Mouse (Mus musculus): ENCODE results near the gene Zmiz2. TPM values are rescaled to one million over a fixed set of nuclear protein-coding genes. Genes with fewer than 3 reads are reported as not detected.
A peak's percentile ranks its signal among the peaks of the same experiment; 100 is the strongest.
"Not testable (repeated sequence)": the region's sequence is repeated elsewhere in the genome, so short reads cannot be mapped to it uniquely, and the experiment has no call there.

Zmiz2 gene
- total and polyA plus RNA-seq, 2 experiments from 2014 or later: 29.0 to 136 TPM

- Histone ChIP-seq H3K4me2 (ENCODE audit: low read depth, low read length) (no peak overlapping the region), H3K4me1 (ENCODE audit: insufficient read depth, low read length) (peaks cover 5% of the 10 kb centered on the region; the same call in 1 of the 2 replicates), H3K4me3 (ENCODE audit: low read length) (no peak overlapping the region), H3K9me3 (ENCODE audit: low read length) (no peaks in the 10 kb centered on the region), H3K9ac (replicated peaks; ENCODE audit: low read length) (0 out of 2 replicates have a peak overlapping the region, but pooled peaks have one; percentile 24), H3K27me3 (ENCODE audit: insufficient read depth, low read length) (no peaks in the 10 kb centered on the region), H3K36me3 (ENCODE audit: insufficient read depth, low read length) (peaks cover 48% of the 10 kb centered on the region; the same call in 1 of the 2 replicates), H3K27ac (peak overlapping the region; percentile 74)
- WGBS: 68% methylated on average over 4 of the region's 4 CpGs
- DNase-seq (ENCODE audit: low spot score) (no peak), ATAC-seq (0 out of 2 replicates have a peak, but pooled peaks have one; percentile 11)
- TF ChIP-seq CTCF (IDR thresholded peaks at IDR 0.05; ENCODE audit: low read depth): no peak
These were observed 16.8 kb downstream of the Zmiz2 start for GRCm38 (mm10) chr11:6405591-6406081.

DNA sequence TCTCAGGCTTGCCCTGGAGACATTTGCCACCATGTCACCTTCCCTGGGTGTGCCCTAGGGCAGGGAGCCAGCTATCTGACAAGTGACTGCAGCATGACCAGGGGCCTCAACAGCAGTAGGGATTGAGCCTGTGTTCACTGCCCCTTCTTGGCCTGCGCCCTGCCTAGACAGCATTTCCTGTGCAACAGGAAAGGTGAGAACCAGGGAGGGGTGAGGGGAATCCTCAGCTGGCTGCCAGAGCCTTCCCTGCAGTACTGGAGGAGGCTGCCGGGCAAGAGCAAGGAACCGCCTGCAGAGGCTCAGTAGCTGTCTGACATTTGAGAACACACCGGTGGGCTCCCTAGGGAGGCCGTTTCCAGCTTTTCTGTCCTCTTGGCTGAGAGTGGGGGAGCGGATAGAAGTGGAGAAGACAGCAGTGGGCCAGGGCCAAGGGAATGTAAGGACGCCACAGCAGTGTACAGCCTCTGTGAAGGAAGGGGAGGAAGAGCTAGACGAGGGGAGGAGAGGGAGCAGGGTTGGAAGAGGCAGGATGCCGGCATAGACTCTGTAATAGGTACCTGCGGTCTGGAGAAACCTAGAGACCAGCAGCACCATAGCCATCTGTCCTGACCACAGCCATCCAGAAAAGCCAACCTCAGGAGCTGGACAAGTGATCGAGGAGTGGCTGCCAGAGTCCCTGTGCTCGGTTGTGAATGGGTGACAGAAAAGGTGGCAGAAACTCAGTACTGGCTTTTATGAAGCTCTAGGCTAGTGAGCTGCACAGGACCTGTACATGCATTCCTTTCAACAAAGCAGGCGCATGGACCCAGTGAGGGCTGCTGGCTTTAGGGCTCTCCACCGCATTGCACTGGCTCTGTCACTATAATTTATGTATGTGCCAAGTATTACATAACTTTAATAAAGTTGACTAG lies 17.6 kb downstream of the Zmiz2 start:
- Histone ChIP-seq H3K9me3 (ENCODE audit: low read length) (no peaks in the 10 kb centered on the region), H3K4me3 (ENCODE audit: low read length) (no peak overlapping the region), H3K27ac (peak overlapping the region; percentile 74), H3K4me2 (ENCODE audit: low read depth, low read length) (no peak overlapping the region), H3K4me1 (ENCODE audit: insufficient read depth, low read length) (peaks cover 5% of the 10 kb centered on the region; the same call in 1 of the 2 replicates), H3K36me3 (ENCODE audit: insufficient read depth, low read length) (peaks cover 39% of the 10 kb centered on the region; the same call in 1 of the 2 replicates), H3K9ac (replicated peaks; ENCODE audit: low read length) (peak overlapping the region; percentile 24; the same call in 1 of the 2 replicates), H3K27me3 (ENCODE audit: insufficient read depth, low read length) (no peaks in the 10 kb centered on the region)
- ATAC-seq (peak; percentile 22), DNase-seq (ENCODE audit: low spot score) (peak; percentile 52)
- 46% methylated on average over 14 of the region's 14 CpGs for WGBS
- TF ChIP-seq CTCF (IDR thresholded peaks at IDR 0.05; ENCODE audit: low read depth): no peak

DNA sequence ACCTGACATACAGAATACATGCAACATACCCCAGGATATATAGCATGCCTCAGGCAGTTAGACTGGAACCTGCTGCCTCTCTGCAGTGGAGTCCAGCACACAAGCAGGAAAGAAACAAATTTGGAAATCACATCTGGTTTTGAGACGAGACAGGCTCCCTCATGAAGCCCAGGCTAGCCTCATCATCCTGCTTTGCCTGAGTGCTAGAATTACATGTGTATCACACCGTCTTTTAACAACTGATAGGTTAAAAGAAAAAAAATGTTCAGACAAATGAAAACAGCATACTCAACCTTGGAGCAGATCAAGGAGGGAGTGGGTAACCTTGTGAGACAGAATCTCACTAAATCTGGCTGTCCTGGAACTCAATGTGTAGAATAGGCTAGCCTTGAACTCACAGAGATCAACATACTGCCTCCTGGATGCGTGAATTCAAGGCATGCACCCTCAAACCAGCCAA lies 18.3 kb downstream of the Zmiz2 start:
- no peaks in the 10 kb centered on the region for H3K9me3 ChIP-seq (ENCODE audit: low read length)
- no peak overlapping the region for H3K4me2 ChIP-seq (ENCODE audit: low read depth, low read length)
- H3K27ac ChIP-seq: peak overlapping the region; percentile 74; the same call in 1 of the 2 replicates
- no peak overlapping the region for H3K9ac ChIP-seq (replicated peaks; ENCODE audit: low read length)
- DNase-seq (ENCODE audit: low spot score) (no peak), ATAC-seq (no peak)
- no peaks in the 10 kb centered on the region for H3K27me3 ChIP-seq (ENCODE audit: insufficient read depth, low read length)
- H3K4me1 ChIP-seq (ENCODE audit: insufficient read depth, low read length): peaks cover 5% of the 10 kb centered on the region; the same call in 1 of the 2 replicates
- H3K36me3 ChIP-seq (ENCODE audit: insufficient read depth, low read length): peaks cover 32% of the 10 kb centered on the region; the same call in 1 of the 2 replicates
- no peak overlapping the region for H3K4me3 ChIP-seq (ENCODE audit: low read length)
- WGBS: 84% methylated on average over 3 of the region's 3 CpGs
- no peak for TF ChIP-seq CTCF (IDR thresholded peaks at IDR 0.05; ENCODE audit: low read depth)

GRCm38 (mm10) chr11:6410050-6410602 lies 21.3 kb downstream of the Zmiz2 start:
- peaks cover 5% of the 10 kb centered on the region; the same call in 1 of the 2 replicates for H3K36me3 ChIP-seq (ENCODE audit: insufficient read depth, low read length)
- no peaks in the 10 kb centered on the region for H3K9me3 ChIP-seq (ENCODE audit: low read length)
- no peak overlapping the region for H3K4me3 ChIP-seq (ENCODE audit: low read length)
- ATAC-seq (no peak), DNase-seq (ENCODE audit: low spot score) (no peak)
- no peak overlapping the region for H3K4me2 ChIP-seq (ENCODE audit: low read depth, low read length)
- no peak overlapping the region for H3K27ac ChIP-seq
- H3K9ac ChIP-seq (replicated peaks; ENCODE audit: low read length): no peak overlapping the region
- 33% methylated on average over 5 of the region's 5 CpGs for WGBS
- no peak for TF ChIP-seq CTCF (IDR thresholded peaks at IDR 0.05; ENCODE audit: low read depth)
- no peaks in the 10 kb centered on the region for H3K27me3 ChIP-seq (ENCODE audit: insufficient read depth, low read length)
- peaks cover 5% of the 10 kb centered on the region; the same call in 1 of the 2 replicates for H3K4me1 ChIP-seq (ENCODE audit: insufficient read depth, low read length)

- H3K9me3 ChIP-seq (ENCODE audit: low read length); H3K9ac ChIP-seq (replicated peaks; ENCODE audit: low read length): not testable (repeated sequence)
- WGBS: 90% methylated on average over 5 of the region's 5 CpGs
These were observed 21.9 kb downstream of the Zmiz2 start for GRCm38 (mm10) chr11:6410755-6411154.

DNA sequence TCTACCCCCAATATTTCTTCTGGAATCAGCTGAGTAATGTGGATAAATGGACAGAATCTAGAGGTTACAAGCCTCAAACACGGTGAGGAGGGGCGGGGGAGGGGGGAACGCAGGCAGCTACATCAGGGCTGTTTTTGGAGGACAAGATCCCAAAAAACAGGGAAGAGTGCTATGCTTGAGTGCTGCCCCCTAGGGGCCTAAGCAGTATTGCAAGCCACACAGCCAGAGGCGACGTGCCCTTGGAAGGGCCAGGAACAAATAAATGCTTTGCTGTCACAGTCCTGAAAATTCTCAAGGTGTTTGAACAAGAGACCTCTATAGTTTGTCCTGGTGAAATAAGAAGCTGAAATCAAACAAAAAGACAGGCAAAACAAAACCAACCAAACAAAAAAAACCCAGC lies 22.8 kb downstream of the Zmiz2 start:
- 2% methylated on average over 5 of the region's 5 CpGs for WGBS
- ATAC-seq (no peak), DNase-seq (ENCODE audit: low spot score) (peak; percentile 84)
- Histone ChIP-seq H3K9ac (replicated peaks; ENCODE audit: low read length) (no peak overlapping the region), H3K4me2 (ENCODE audit: low read depth, low read length) (no peak overlapping the region), H3K4me1 (ENCODE audit: insufficient read depth, low read length) (no peaks in the 10 kb centered on the region), H3K27ac (no peak overlapping the region), H3K9me3 (ENCODE audit: low read length) (no peaks in the 10 kb centered on the region), H3K27me3 (ENCODE audit: insufficient read depth, low read length) (no peaks in the 10 kb centered on the region), H3K4me3 (ENCODE audit: low read length) (no peak overlapping the region), H3K36me3 (ENCODE audit: insufficient read depth, low read length) (no peaks in the 10 kb centered on the region)
- TF ChIP-seq CTCF (IDR thresholded peaks at IDR 0.05; ENCODE audit: low read depth): peak; percentile 91

More at GRCm38 (mm10) chr11:6410755-6411154, 21.9 kb downstream of the Zmiz2 start:
- not testable (repeated sequence) for H3K4me2 ChIP-seq (ENCODE audit: low read depth, low read length); DNase-seq (ENCODE audit: low spot score); ATAC-seq; H3K27ac ChIP-seq; H3K4me1 ChIP-seq (ENCODE audit: insufficient read depth, low read length); H3K27me3 ChIP-seq (ENCODE audit: insufficient read depth, low read length); H3K36me3 ChIP-seq (ENCODE audit: insufficient read depth, low read length); H3K4me3 ChIP-seq (ENCODE audit: low read length)
